Mouse (Mus musculus) cerebellum, adult 18-20 months (tissue): Measurements from ENCODE around the gene Mcrip2.

Experiments
- DNase-seq, 2 experiments: peaks; one replicate each; pipeline ENCODE4 v3.0.0; 2021

The Mcrip2 gene

GRCm38 (mm10) chr17:25868601-25869191 is at the start of gene Mcrip2:
TSS of gene Mcrip2 (minus strand) at chr17:25868764.
- DNase-seq, result peak; percentile 82 to 84

DNA sequence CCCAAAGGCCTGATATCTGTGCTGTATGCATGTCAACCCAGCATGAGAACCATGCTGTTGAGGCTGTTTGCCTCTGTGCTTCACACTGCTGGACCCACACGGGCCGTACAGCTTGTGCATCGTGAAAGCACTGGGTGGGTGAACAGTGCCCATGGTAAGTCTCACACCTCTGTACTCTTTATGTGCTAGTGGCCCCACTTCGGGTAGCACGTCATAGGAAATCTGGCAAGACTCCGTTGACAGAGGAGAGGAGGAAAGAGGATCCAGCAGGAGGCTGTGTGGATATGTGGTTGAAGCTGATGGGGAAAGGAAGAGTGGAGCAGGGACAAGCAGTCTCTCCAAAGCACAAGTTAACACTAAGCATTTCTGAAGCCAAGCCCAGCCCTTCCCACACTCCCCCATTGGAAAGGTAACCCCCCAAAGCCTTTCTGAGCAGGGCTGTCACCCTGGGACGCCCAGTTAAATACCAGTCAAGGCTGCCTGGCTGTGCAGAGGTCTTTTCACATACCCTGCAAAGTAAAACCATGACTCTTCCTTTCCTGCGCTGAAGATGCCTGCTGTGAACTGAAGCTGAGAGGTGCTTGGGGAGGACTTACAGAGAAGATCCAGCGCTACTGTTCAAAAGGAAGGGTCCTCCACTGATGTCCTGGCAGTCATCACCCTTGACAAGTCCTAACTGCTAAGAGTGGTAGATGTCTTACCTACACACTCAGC is 49.6 kb upstream of the Mcrip2 start:
- DNase-seq, result peak in 1 of 2 experiments; percentile 23

- DNase-seq, result no peak
These were observed 48.5 kb upstream of the Mcrip2 start for GRCm38 (mm10) chr17:25916931-25917647.

DNA sequence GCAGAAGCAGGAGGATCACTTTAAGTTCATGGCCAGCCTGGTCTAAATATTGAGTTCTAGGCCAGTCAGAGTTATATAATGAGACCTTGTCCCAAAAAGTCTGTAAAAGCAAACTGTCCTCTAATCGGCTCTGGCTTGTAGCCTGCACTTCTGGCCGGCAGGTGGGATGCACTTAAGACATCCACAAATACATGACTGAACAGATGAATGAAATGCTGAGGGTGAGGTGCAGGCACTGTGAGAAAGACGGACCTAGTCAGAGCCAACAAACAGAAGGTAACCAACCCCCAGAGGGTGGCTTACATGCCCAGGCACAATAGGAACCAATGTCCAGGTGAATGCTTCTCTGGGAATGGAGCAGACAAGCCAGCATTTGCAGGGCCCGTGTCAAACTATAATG is 45.7 kb upstream of the Mcrip2 start:
- peak; percentile 39 to 43 for DNase-seq

DNA sequence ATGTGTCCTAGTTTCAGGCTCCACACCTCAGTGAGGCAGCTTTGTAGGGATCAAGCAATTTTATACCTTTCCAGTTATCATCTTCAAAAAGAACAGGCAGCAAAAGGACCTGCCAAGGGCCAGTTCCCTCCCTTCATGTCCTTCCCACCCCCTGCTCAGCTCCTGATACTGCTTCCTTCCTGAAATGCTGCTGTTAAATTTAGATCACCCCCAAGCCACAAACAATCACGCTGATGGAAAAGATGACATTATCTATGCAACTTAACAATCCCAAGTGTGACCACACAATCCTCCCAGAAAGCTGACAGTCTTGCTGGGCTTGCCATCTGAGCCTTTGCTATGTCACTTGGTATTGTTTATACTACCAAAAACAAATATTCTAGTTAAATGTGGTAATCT is 45.3 kb upstream of the Mcrip2 start:
- DNase-seq, result no peak

GRCm38 (mm10) chr17:25913186-25913876 is 44.8 kb upstream of the Mcrip2 start:
- peak; percentile 82 to 88 for DNase-seq

- peak; percentile 77 to 89 for DNase-seq
These were observed 43.3 kb upstream of the Mcrip2 start for GRCm38 (mm10) chr17:25911816-25912215.

DNA sequence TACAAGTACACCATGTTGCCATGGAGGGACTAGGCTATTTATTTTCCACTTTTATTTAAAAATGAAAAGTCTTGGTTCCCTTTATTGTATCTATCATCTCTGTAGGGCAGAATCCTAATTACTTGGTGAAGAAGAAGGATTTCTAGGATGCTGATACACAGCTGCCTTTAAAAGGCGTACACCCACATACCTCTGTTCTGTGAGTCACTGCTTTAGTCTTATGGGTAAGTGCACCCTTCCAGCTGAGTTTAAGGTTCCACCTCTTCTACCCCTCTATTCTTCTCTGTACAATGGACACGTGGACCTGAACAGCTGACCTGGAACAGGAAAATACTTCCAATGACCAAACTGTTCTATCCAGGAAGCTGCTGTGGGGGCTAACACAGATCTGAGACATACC is 39.1 kb upstream of the Mcrip2 start:
- no peak for DNase-seq

- no peak for DNase-seq
These were observed 34.5 kb upstream of the Mcrip2 start for GRCm38 (mm10) chr17:25903061-25903460.

DNA sequence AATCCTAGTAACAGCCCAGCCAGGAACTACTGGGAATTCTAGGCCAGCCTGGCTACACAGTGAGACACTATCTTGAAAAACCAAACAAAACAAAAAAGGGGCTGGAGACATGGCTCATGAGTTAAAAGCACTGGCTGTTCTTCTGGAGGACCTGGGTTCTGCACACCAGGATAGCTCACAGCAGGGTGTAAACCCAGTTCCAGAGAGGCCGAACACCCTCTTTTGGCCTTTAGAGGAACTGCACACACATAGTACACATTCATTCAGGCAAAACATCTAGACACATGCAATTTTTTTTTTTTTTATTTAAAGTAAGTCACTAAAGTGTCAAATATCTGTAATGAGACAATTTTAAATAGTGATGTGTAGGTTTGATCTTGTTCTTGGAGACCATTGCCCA is 31.6 kb upstream of the Mcrip2 start:
- no peak for DNase-seq

- no peak for DNase-seq
These were observed 27.3 kb upstream of the Mcrip2 start for GRCm38 (mm10) chr17:25895891-25896290.

GRCm38 (mm10) chr17:25895415-25895814 is 26.9 kb upstream of the Mcrip2 start:
- DNase-seq, result no peak

- DNase-seq, result peak; percentile 84 to 85
These were observed 25.5 kb upstream of the Mcrip2 start for GRCm38 (mm10) chr17:25893975-25894617.

DNA sequence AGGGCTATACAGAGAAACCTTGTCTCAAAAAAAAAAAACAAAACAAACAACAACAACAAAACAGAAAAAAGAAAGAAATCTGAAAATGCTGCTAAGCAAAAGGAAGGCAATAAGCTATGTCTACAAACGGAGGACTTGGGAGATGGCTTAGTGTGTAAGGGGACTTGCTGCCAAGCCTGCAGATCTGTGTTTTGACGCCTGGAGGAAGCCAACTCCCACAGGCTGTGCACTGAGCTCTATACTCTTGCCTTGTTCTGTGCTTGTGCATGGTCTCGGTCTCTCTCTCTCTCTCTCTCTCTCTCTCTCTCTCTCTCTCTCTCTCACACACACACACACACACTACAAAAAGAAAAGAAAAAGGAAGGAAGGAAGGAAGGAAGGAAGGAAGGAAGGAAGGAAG is 20.3 kb upstream of the Mcrip2 start:
- no peak for DNase-seq

GRCm38 (mm10) chr17:25887467-25887866 is 18.9 kb upstream of the Mcrip2 start:
- no peak for DNase-seq

- no peak for DNase-seq
These were observed 18.2 kb upstream of the Mcrip2 start for GRCm38 (mm10) chr17:25886806-25887205.

- peak in 1 of 2 experiments; percentile 58 for DNase-seq
These were observed 17.1 kb upstream of the Mcrip2 start for GRCm38 (mm10) chr17:25885636-25886035.

GRCm38 (mm10) chr17:25883824-25884223 is 15.3 kb upstream of the Mcrip2 start:
- no peak for DNase-seq

GRCm38 (mm10) chr17:25883268-25883667 is 14.7 kb upstream of the Mcrip2 start:
- DNase-seq, result no peak

DNA sequence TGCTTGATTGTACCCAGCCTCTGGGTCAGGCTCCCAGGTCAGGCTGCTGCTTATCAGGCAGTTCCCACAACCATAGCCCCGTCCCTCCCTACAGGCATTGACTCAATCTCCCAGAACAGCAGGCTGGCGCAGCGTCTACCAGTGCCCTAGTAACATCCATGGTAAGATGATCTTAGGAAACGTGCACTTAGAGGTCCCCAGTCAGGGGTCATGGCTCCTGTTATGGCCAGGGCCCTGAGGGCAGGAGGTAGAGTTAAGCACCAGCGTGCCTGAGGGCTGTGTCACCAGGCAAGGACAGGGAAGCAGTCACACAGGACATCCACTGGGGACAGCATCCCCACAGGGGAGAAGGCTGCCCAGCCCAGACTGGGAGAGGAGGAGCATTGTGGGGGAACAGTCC is 13.7 kb upstream of the Mcrip2 start:
- no peak for DNase-seq

DNA sequence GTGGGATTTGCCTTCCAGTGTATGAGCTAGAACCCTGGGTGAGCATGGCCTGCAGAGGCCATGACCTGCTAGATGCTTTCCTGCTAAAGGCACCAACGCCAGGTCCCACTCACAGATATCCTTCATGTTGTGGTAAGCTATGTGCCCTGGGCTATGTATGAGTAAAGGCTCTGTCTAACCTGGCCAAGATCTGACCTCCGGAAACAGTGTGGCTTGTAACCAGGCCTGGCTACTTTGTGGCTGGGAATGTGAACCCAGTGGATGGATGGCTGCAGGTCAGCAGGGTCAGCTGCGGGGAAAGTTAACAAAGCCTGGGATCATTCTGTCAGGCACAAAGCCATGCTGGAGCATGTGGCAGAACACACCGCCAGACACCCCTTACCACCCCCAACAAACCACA is 13.1 kb upstream of the Mcrip2 start:
- no peak for DNase-seq

- DNase-seq, result no peak
These were observed 12.5 kb upstream of the Mcrip2 start for GRCm38 (mm10) chr17:25880913-25881641.
